Mouse (Mus musculus) limb, embryonic 12.5 days (tissue): ENCODE data around the gene Ahdc1. TPM values are rescaled to one million over a fixed set of nuclear protein-coding genes. Genes with fewer than 3 reads are reported as not detected.

Experiments
- ATAC-seq: fragments of 200-750 bp; cut with Nextera tagmentation; 2 replicates; pipeline ENCODE4 v1.8.0; 2017; ENCODE audit warnings: low read depth, moderate TSS enrichment; ENCODE audit not compliant: insufficient number of reproducible peaks, insufficient read depth, low FRiP score, low TSS enrichment
- H3K27ac ChIP-seq: fragments of 300-500 bp; sonication (generic); 2 replicates; pipeline ENCODE4 v1.5.1; 2016; ENCODE audit warnings: mild to moderate bottlenecking, moderate library complexity
- H3K27me3 ChIP-seq: fragments of 300-500 bp; sonication (generic); 2 replicates; pipeline ENCODE4 v1.6.1; 2016; ENCODE audit warnings: mild to moderate bottlenecking, moderate library complexity
- H3K36me3 ChIP-seq: fragments of 300-500 bp; sonication (generic); 2 replicates; pipeline ENCODE4 v1.6.1; 2016; ENCODE audit warnings: mild to moderate bottlenecking, moderate library complexity
- H3K4me1 ChIP-seq: fragments of 300-500 bp; sonication (generic); replicated peaks from 2 replicates; pipeline ENCODE4 v1.6.1; 2016
- H3K4me2 ChIP-seq: fragments of 300-500 bp; sonication (generic); 2 replicates; pipeline ENCODE4 v1.6.1; 2016; ENCODE audit warnings: mild to moderate bottlenecking, moderate library complexity
- H3K4me3 ChIP-seq: fragments of 300-500 bp; sonication (generic); replicated peaks from 2 replicates; pipeline ENCODE4 v1.5.1; 2016; ENCODE audit warnings: mild to moderate bottlenecking
- H3K9ac ChIP-seq: fragments of 300-500 bp; sonication (generic); replicated peaks from 2 replicates; pipeline ENCODE4 v1.6.1; 2016; ENCODE audit warnings: mild to moderate bottlenecking, moderate library complexity
- H3K9me3 ChIP-seq: fragments of 300-500 bp; sonication (generic); 2 replicates; pipeline ENCODE4 v1.6.1; 2016; ENCODE audit warnings: mild to moderate bottlenecking, moderate library complexity
- WGBS: fragments of 180-500 bp; shearing (Covaris S2); methylation state at CpG from one replicate; pipeline ENCODE4 v1.1.7; 2016; 5-methylcytosine and 5-hydroxymethylcytosine counted together
- polyA plus RNA-seq: library from polyadenylated mRNA; unstranded; fragments of >200 nt; fragmentation: Nextera tagmentation; extraction: Ambion mirVana; gene quantifications from 2 replicates; pipeline ENCODE4 v1.2.1, GENCODE M21; 2016

The Ahdc1 gene
- polyA plus RNA-seq, 1 experiment from 2014 or later: 14.5 TPM

- Histone ChIP-seq H3K36me3 (peaks cover 36% of the 10 kb centered on the region), H3K4me3 (0 out of 2 replicates have a peak overlapping the region, but pooled peaks have one; percentile 7), H3K4me2 (peak overlapping the region; percentile 49), H3K4me1 (peaks cover 98% of the 10 kb centered on the region), H3K9me3 (no peaks in the 10 kb centered on the region), H3K27ac (peak overlapping the region; percentile 73), H3K9ac (peak overlapping the region; percentile 42; the same call in 1 of the 2 replicates), H3K27me3 (no peaks in the 10 kb centered on the region)
- whole genome bisulfite sequencing: 9% methylated on average over 9 of the region's 9 CpGs
- ATAC-seq: no peak
Measured at GRCm38 (mm10) chr4:133021181-133021671, 10.2 kb downstream of the Ahdc1 start.

- H3K4me3 ChIP-seq: peak overlapping the region; percentile 11; the same call in 1 of the 2 replicates
- H3K27me3 ChIP-seq: no peaks in the 10 kb centered on the region
- no peaks in the 10 kb centered on the region for H3K9me3 ChIP-seq
- H3K4me1 ChIP-seq: peaks cover 97% of the 10 kb centered on the region
- peak overlapping the region; percentile 42; the same call in 1 of the 2 replicates for H3K9ac ChIP-seq
- peak overlapping the region; percentile 69; the same call in 1 of the 2 replicates for H3K27ac ChIP-seq
- 4% methylated on average over 14 of the region's 14 CpGs for WGBS
- H3K4me2 ChIP-seq: peak overlapping the region; percentile 49
- no peak for ATAC-seq
- H3K36me3 ChIP-seq: peaks cover 38% of the 10 kb centered on the region
Measured at GRCm38 (mm10) chr4:133022217-133022616, 11.2 kb downstream of the Ahdc1 start.

- H3K27ac ChIP-seq: no peak overlapping the region
- peaks cover 88% of the 10 kb centered on the region for H3K4me1 ChIP-seq
- no peak for ATAC-seq
- no peak overlapping the region for H3K9ac ChIP-seq
- peaks cover 47% of the 10 kb centered on the region for H3K36me3 ChIP-seq
- H3K9me3 ChIP-seq: no peaks in the 10 kb centered on the region
- no peak overlapping the region for H3K4me3 ChIP-seq
- H3K27me3 ChIP-seq: no peaks in the 10 kb centered on the region
- 75% methylated on average over 14 of the region's 14 CpGs for WGBS
- H3K4me2 ChIP-seq: no peak overlapping the region; the same call in 1 of the 2 replicates
Measured at GRCm38 (mm10) chr4:133022954-133023635, 12.0 kb downstream of the Ahdc1 start.

- Histone ChIP-seq H3K27me3 (no peaks in the 10 kb centered on the region), H3K4me3 (no peak overlapping the region), H3K27ac (no peak overlapping the region), H3K9ac (no peak overlapping the region), H3K4me2 (no peak overlapping the region), H3K4me1 (peaks cover 85% of the 10 kb centered on the region), H3K9me3 (no peaks in the 10 kb centered on the region), H3K36me3 (peaks cover 43% of the 10 kb centered on the region)
- no peak for ATAC-seq
- WGBS: 89% methylated on average over 6 of the region's 6 CpGs
Measured at GRCm38 (mm10) chr4:133023636-133024035, 12.6 kb downstream of the Ahdc1 start.

- no peak for ATAC-seq
- no peak overlapping the region for H3K9ac ChIP-seq
Measured at GRCm38 (mm10) chr4:133024404-133024803, 13.3 kb downstream of the Ahdc1 start.

GRCm38 (mm10) chr4:133024969-133025685 is 14.1 kb downstream of the Ahdc1 start:
- 25% methylated on average over 10 of the region's 10 CpGs for WGBS
- no peak overlapping the region for H3K4me3 ChIP-seq
- peak overlapping the region; percentile 57 for H3K27ac ChIP-seq
- ATAC-seq: no peak
- no peaks in the 10 kb centered on the region for H3K27me3 ChIP-seq
- H3K9ac ChIP-seq: peak overlapping the region; percentile 34; the same call in 1 of the 2 replicates
- H3K36me3 ChIP-seq: peaks cover 37% of the 10 kb centered on the region
- H3K4me2 ChIP-seq: peak overlapping the region; percentile 13
- peaks cover 87% of the 10 kb centered on the region for H3K4me1 ChIP-seq
- H3K9me3 ChIP-seq: no peaks in the 10 kb centered on the region

More at GRCm38 (mm10) chr4:133024404-133024803, 13.3 kb downstream of the Ahdc1 start:
- H3K4me1 ChIP-seq: peaks cover 87% of the 10 kb centered on the region
- no peaks in the 10 kb centered on the region for H3K9me3 ChIP-seq
- peak overlapping the region; percentile 57 for H3K27ac ChIP-seq
- no peak overlapping the region for H3K4me2 ChIP-seq
- 29% methylated on average over 4 of the region's 4 CpGs for WGBS
- peaks cover 39% of the 10 kb centered on the region for H3K36me3 ChIP-seq
- no peaks in the 10 kb centered on the region for H3K27me3 ChIP-seq
- no peak overlapping the region for H3K4me3 ChIP-seq

- Histone ChIP-seq H3K27me3 (no peaks in the 10 kb centered on the region), H3K27ac (peak overlapping the region; percentile 57; the same call in 1 of the 2 replicates), H3K4me1 (peaks cover 77% of the 10 kb centered on the region), H3K9ac (no peak overlapping the region), H3K4me3 (no peak overlapping the region), H3K9me3 (no peaks in the 10 kb centered on the region), H3K36me3 (peaks cover 36% of the 10 kb centered on the region), H3K4me2 (no peak overlapping the region)
- no peak for ATAC-seq
- 67% methylated on average over 10 of the region's 10 CpGs for WGBS
Measured at GRCm38 (mm10) chr4:133026272-133026671, 15.2 kb downstream of the Ahdc1 start.

GRCm38 (mm10) chr4:133026826-133027375 is 15.8 kb downstream of the Ahdc1 start:
- Histone ChIP-seq H3K4me1 (peaks cover 70% of the 10 kb centered on the region), H3K9me3 (no peaks in the 10 kb centered on the region), H3K36me3 (peaks cover 42% of the 10 kb centered on the region), H3K4me2 (no peak overlapping the region), H3K27ac (peak overlapping the region; percentile 57; the same call in 1 of the 2 replicates), H3K9ac (no peak overlapping the region), H3K4me3 (no peak overlapping the region), H3K27me3 (no peaks in the 10 kb centered on the region)
- no peak for ATAC-seq
- WGBS: 27% methylated on average over 2 of the region's 2 CpGs

GRCm38 (mm10) chr4:133027721-133028120 is 16.7 kb downstream of the Ahdc1 start:
- Histone ChIP-seq H3K9ac (no peak overlapping the region), H3K36me3 (peaks cover 46% of the 10 kb centered on the region), H3K4me1 (peaks cover 62% of the 10 kb centered on the region), H3K4me2 (no peak overlapping the region), H3K4me3 (no peak overlapping the region), H3K27ac (no peak overlapping the region), H3K9me3 (no peaks in the 10 kb centered on the region), H3K27me3 (no peaks in the 10 kb centered on the region)
- 78% methylated on average over 10 of the region's 10 CpGs for whole genome bisulfite sequencing
- no peak for ATAC-seq

GRCm38 (mm10) chr4:133028193-133028592 is 17.1 kb downstream of the Ahdc1 start:
- ATAC-seq: no peak
- H3K36me3 ChIP-seq: peaks cover 49% of the 10 kb centered on the region
- WGBS: 87% methylated on average over 6 of the region's 6 CpGs
- no peak overlapping the region for H3K4me2 ChIP-seq
- no peak overlapping the region for H3K4me3 ChIP-seq
- H3K9me3 ChIP-seq: no peaks in the 10 kb centered on the region
- no peak overlapping the region for H3K27ac ChIP-seq
- H3K4me1 ChIP-seq: peaks cover 57% of the 10 kb centered on the region
- no peak overlapping the region for H3K9ac ChIP-seq
- no peaks in the 10 kb centered on the region for H3K27me3 ChIP-seq

GRCm38 (mm10) chr4:133028875-133029274 is 17.8 kb downstream of the Ahdc1 start:
- 88% methylated on average over 6 of the region's 6 CpGs for WGBS
- Histone ChIP-seq H3K27ac (no peak overlapping the region), H3K4me3 (no peak overlapping the region), H3K4me1 (peaks cover 51% of the 10 kb centered on the region), H3K9ac (no peak overlapping the region), H3K4me2 (no peak overlapping the region), H3K27me3 (no peaks in the 10 kb centered on the region), H3K36me3 (peaks cover 50% of the 10 kb centered on the region), H3K9me3 (no peaks in the 10 kb centered on the region)
- ATAC-seq: no peak
